Mouse (Mus musculus) frontal cortex, postnatal 25 days (tissue): ENCODE results near the gene Slc12a5.

Experiments used
- DNase-seq, 2 experiments: peaks; one replicate each; pipeline ENCODE4 v3.0.0; 2022; ENCODE audit warnings: low spot score in 2 of 2

The Slc12a5 gene

GRCm38 (mm10) chr2:164947506-164947905 is 13.1 kb upstream of the Slc12a5 start:
- no peak for DNase-seq

GRCm38 (mm10) chr2:164947930-164948329 is 12.7 kb upstream of the Slc12a5 start:
- no peak for DNase-seq

- no peak for DNase-seq
Measured at GRCm38 (mm10) chr2:164948962-164949361, 11.6 kb upstream of the Slc12a5 start.

GRCm38 (mm10) chr2:164950501-164950900 is 10.1 kb upstream of the Slc12a5 start:
- DNase-seq = no peak

- no peak for DNase-seq
Measured at GRCm38 (mm10) chr2:164951745-164952144, 8.9 kb upstream of the Slc12a5 start.

GRCm38 (mm10) chr2:164952448-164952847 is 8.2 kb upstream of the Slc12a5 start:
- DNase-seq = no peak

GRCm38 (mm10) chr2:164953224-164953623 is 7.4 kb upstream of the Slc12a5 start:
- peak in 1 of 2 experiments; percentile 65 for DNase-seq

GRCm38 (mm10) chr2:164955725-164956124 is 4.9 kb upstream of the Slc12a5 start:
- DNase-seq = no peak

GRCm38 (mm10) chr2:164956195-164956594 is 4.4 kb upstream of the Slc12a5 start:
- no peak for DNase-seq

- no peak for DNase-seq
Measured at GRCm38 (mm10) chr2:164957548-164958315, 2.9 kb upstream of the Slc12a5 start.

- peak; percentile 61 to 65 for DNase-seq
Measured at GRCm38 (mm10) chr2:164961506-164962182, 1.0 kb downstream of the Slc12a5 start.

- no peak for DNase-seq
Measured at GRCm38 (mm10) chr2:164962183-164962580, 1.6 kb downstream of the Slc12a5 start.

- DNase-seq = no peak
Measured at GRCm38 (mm10) chr2:164964242-164964894, 3.8 kb downstream of the Slc12a5 start.

- DNase-seq = no peak
Measured at GRCm38 (mm10) chr2:164964981-164965380, 4.4 kb downstream of the Slc12a5 start.

- DNase-seq = no peak
Measured at GRCm38 (mm10) chr2:164966381-164966780, 5.8 kb downstream of the Slc12a5 start.

- DNase-seq = no peak
Measured at GRCm38 (mm10) chr2:164967193-164967592, 6.6 kb downstream of the Slc12a5 start.

GRCm38 (mm10) chr2:164967761-164968440 is 7.3 kb downstream of the Slc12a5 start:
- peak; percentile 51 to 63 for DNase-seq

GRCm38 (mm10) chr2:164968451-164968851 is 7.8 kb downstream of the Slc12a5 start:
- peak in 1 of 2 experiments; percentile 43 for DNase-seq

GRCm38 (mm10) chr2:164969348-164969781 is 8.8 kb downstream of the Slc12a5 start:
- DNase-seq = no peak

- peak in 1 of 2 experiments; percentile 51 for DNase-seq
Measured at GRCm38 (mm10) chr2:164970631-164971196, 10.1 kb downstream of the Slc12a5 start.

GRCm38 (mm10) chr2:164972646-164973045 is 12.0 kb downstream of the Slc12a5 start:
- no peak for DNase-seq

GRCm38 (mm10) chr2:164975611-164976010 is 15.0 kb downstream of the Slc12a5 start:
- DNase-seq = no peak
